22 mouse cellular contexts compared by ENCODE assay signal in genomic region chr10:17542847-17543421, GRCm38 (mm10).
DNase-seq lines count a peak whose midpoint lies in the region; ATAC-seq lines count a peak whose summit lies in the region.
"Had no signal": no experiment of that assay in that cellular context is flagged by ENCODE, and none has a peak within 500 bp of the region (broad histone marks: within the 10 kb centered on the region; RNA-seq: fewer than 3 reads in every experiment).

No protein-coding gene starts in this region.

- 60% methylated on average over 5 of the region's 5 CpGs for WGBS in heart, embryonic 10.5 days
- 84% methylated on average over 5 of the region's 5 CpGs for WGBS in kidney, embryonic 15.5 days
- WGBS in heart, embryonic 16.5 days = 37% methylated on average over 5 of the region's 5 CpGs
- WGBS in forebrain, embryonic 11.5 days = 91% methylated on average over 5 of the region's 5 CpGs

- peak; percentile 54 to 68 for DNase-seq in heart, adult 18-20 months
- DNase-seq in heart, embryonic 10.5 days (ENCODE audit: low spot score) = no peak
- no peak for DNase-seq in kidney, postnatal 4 days
- peak; percentile 22 for DNase-seq in adipocyte (ENCODE audit: low spot score)
- DNase-seq in forebrain, embryonic 11.5 days (ENCODE audit: low spot score) = no peak
- DNase-seq: adrenal gland, adult 8-10 months; cerebellum, adult 11-12 months; cerebellum, postnatal 10 days; kidney, postnatal 25 days; lung, postnatal 4 days; thymus, postnatal 14 days had no signal

- H3K9ac ChIP-seq in kidney, embryonic 15.5 days = no peak overlapping the region
- H3K9ac ChIP-seq in heart, embryonic 16.5 days (ENCODE audit: low read length) = no peak overlapping the region
- H3K9ac ChIP-seq in forebrain, embryonic 11.5 days (ENCODE audit: low read length) = no peak overlapping the region
- H3K9ac ChIP-seq: forebrain, embryonic 12.5 days; hindbrain, embryonic 12.5 days; limb, embryonic 13.5 days; liver, embryonic 14.5 days; lung, embryonic 15.5 days; midbrain, embryonic 15.5 days; neural tube, embryonic 13.5 days had no signal

- no peak overlapping the region for H3K4me3 ChIP-seq in heart, embryonic 10.5 days
- no peak overlapping the region for H3K4me3 ChIP-seq in kidney, embryonic 15.5 days (replicated peaks)
- no peak overlapping the region for H3K4me3 ChIP-seq in heart, embryonic 16.5 days (ENCODE audit: low read length)
- H3K4me3 ChIP-seq in forebrain, embryonic 11.5 days (ENCODE audit: low read depth, low read length) = no peak overlapping the region
- H3K4me3 ChIP-seq: forebrain, embryonic 12.5 days; hindbrain, embryonic 12.5 days; limb, embryonic 13.5 days; lung, embryonic 15.5 days; midbrain, embryonic 15.5 days; myocyte; neural tube, embryonic 13.5 days had no signal

- no peaks in the 10 kb centered on the region for H3K9me3 ChIP-seq in heart, embryonic 10.5 days
- no peaks in the 10 kb centered on the region for H3K9me3 ChIP-seq in kidney, embryonic 15.5 days (replicated peaks)
- H3K9me3 ChIP-seq in heart, embryonic 16.5 days (replicated peaks; ENCODE audit: control insufficient read depth, low read length) = no peaks in the 10 kb centered on the region
- no peaks in the 10 kb centered on the region for H3K9me3 ChIP-seq in forebrain, embryonic 11.5 days (ENCODE audit: control insufficient read depth, low read length)
- H3K9me3 ChIP-seq: forebrain, embryonic 12.5 days; hindbrain, embryonic 12.5 days; limb, embryonic 13.5 days; lung, embryonic 15.5 days; midbrain, embryonic 15.5 days; neural tube, embryonic 13.5 days had no signal

- no peak for ATAC-seq in kidney, embryonic 15.5 days (replicated peaks; ENCODE audit: low FRiP score)
- ATAC-seq in heart, embryonic 16.5 days (replicated peaks; ENCODE audit: extremely low read depth, insufficient read depth, low FRiP score) = no peak
- ATAC-seq in forebrain, embryonic 11.5 days (replicated peaks; ENCODE audit: low FRiP score) = no peak
- ATAC-seq: intestine, postnatal 0 days; midbrain, embryonic 15.5 days had no signal

- H3K27me3 ChIP-seq in heart, embryonic 10.5 days (ENCODE audit: insufficient read depth, poor library complexity, severe bottlenecking) = no peaks in the 10 kb centered on the region
- no peaks in the 10 kb centered on the region for H3K27me3 ChIP-seq in kidney, embryonic 15.5 days
- H3K27me3 ChIP-seq in heart, embryonic 16.5 days (ENCODE audit: control insufficient read depth, insufficient read depth, low read length) = no peaks in the 10 kb centered on the region
- H3K27me3 ChIP-seq in forebrain, embryonic 11.5 days (ENCODE audit: control insufficient read depth, insufficient read depth, low read length) = no peaks in the 10 kb centered on the region
- H3K27me3 ChIP-seq: forebrain, embryonic 12.5 days; hindbrain, embryonic 12.5 days; limb, embryonic 13.5 days; lung, embryonic 15.5 days; midbrain, embryonic 15.5 days; neural tube, embryonic 13.5 days had no signal

- H3K36me3 ChIP-seq in heart, embryonic 10.5 days = no peaks in the 10 kb centered on the region
- H3K36me3 ChIP-seq in kidney, embryonic 15.5 days = no peaks in the 10 kb centered on the region
- H3K36me3 ChIP-seq in heart, embryonic 16.5 days (ENCODE audit: control insufficient read depth, insufficient read depth) = no peaks in the 10 kb centered on the region
- H3K36me3 ChIP-seq in forebrain, embryonic 11.5 days (ENCODE audit: control insufficient read depth, insufficient read depth, low read length) = no peaks in the 10 kb centered on the region
- H3K36me3 ChIP-seq: forebrain, embryonic 12.5 days; hindbrain, embryonic 12.5 days; limb, embryonic 13.5 days; lung, embryonic 15.5 days; midbrain, embryonic 15.5 days; neural tube, embryonic 13.5 days had no signal

- H3K27ac ChIP-seq in heart, embryonic 10.5 days = no peak overlapping the region
- H3K27ac ChIP-seq in kidney, embryonic 15.5 days = peak overlapping the region; percentile 73
- H3K27ac ChIP-seq in heart, embryonic 16.5 days (ENCODE audit: low read length) = 0 out of 2 replicates have a peak overlapping the region, but pooled peaks have one; percentile 14
- H3K27ac ChIP-seq in forebrain, embryonic 11.5 days (ENCODE audit: low read depth, low read length) = no peak overlapping the region
- H3K27ac ChIP-seq: forebrain, embryonic 12.5 days; hindbrain, embryonic 12.5 days; limb, embryonic 13.5 days; liver, embryonic 14.5 days; lung, embryonic 15.5 days; midbrain, embryonic 15.5 days; neural tube, embryonic 13.5 days had no signal

- H3K4me1 ChIP-seq in heart, embryonic 10.5 days = 0 out of 2 replicates have a peak, but pooled peaks cover 10% of the 10 kb centered on the region
- H3K4me1 ChIP-seq in kidney, embryonic 15.5 days = peaks cover 10% of the 10 kb centered on the region; the same call in 1 of the 2 replicates
- peaks cover 6% of the 10 kb centered on the region for H3K4me1 ChIP-seq in heart, embryonic 16.5 days (ENCODE audit: control insufficient read depth, insufficient read depth, low read length)
- no peaks in the 10 kb centered on the region for H3K4me1 ChIP-seq in forebrain, embryonic 11.5 days (replicated peaks; ENCODE audit: control insufficient read depth, insufficient read depth, low read length)
- H3K4me1 ChIP-seq: forebrain, embryonic 12.5 days; hindbrain, embryonic 12.5 days; lung, embryonic 15.5 days; midbrain, embryonic 15.5 days; neural tube, embryonic 13.5 days had no signal

- no peak overlapping the region for H3K4me2 ChIP-seq in kidney, embryonic 15.5 days
- H3K4me2 ChIP-seq in heart, embryonic 16.5 days (ENCODE audit: low read depth, low read length) = no peak overlapping the region
- no peak overlapping the region for H3K4me2 ChIP-seq in forebrain, embryonic 11.5 days (ENCODE audit: low read depth, low read length, severe bottlenecking)
- H3K4me2 ChIP-seq: forebrain, embryonic 12.5 days; hindbrain, embryonic 12.5 days; limb, embryonic 13.5 days; lung, embryonic 15.5 days; midbrain, embryonic 15.5 days; neural tube, embryonic 13.5 days had no signal

Comparison
In these comparisons a context has a peak if more than half of its experiments do, and no peak if none do; other contexts are left out.
1. DNase-seq: peak in heart, adult 18-20 months (2 of 2) and adipocyte (single experiment); none in heart, embryonic 10.5 days (single experiment), kidney, postnatal 4 days (0 of 2) and forebrain, embryonic 11.5 days (single experiment).
2. H3K27ac ChIP-seq: peak in kidney, embryonic 15.5 days (single experiment) and heart, embryonic 16.5 days (single experiment); none in heart, embryonic 10.5 days (single experiment) and forebrain, embryonic 11.5 days (single experiment).